Mouse (Mus musculus): Measurements from ENCODE around the gene Mamdc4. TPM values are rescaled to one million over a fixed set of nuclear protein-coding genes. Genes with fewer than 3 reads are reported as not detected.
A peak's percentile ranks its signal among the peaks of the same experiment; 100 is the strongest.

Gene Mamdc4
- polyA plus RNA-seq, 1 experiment from 2014 or later: 0.59 TPM

- Histone ChIP-seq H3K27ac (no peak overlapping the region), H3K4me1 (replicated peaks; ENCODE audit: insufficient read depth, low read length) (peaks cover 42% of the 10 kb centered on the region), H3K4me2 (ENCODE audit: low read length) (peak overlapping the region; percentile 78; the same call in 1 of the 2 replicates), H3K36me3 (ENCODE audit: insufficient read depth, low read length) (peaks cover 14% of the 10 kb centered on the region), H3K4me3 (replicated peaks; ENCODE audit: low read depth, low read length) (no peak overlapping the region), H3K9me3 (replicated peaks; ENCODE audit: low read length) (no peaks in the 10 kb centered on the region), H3K27me3 (ENCODE audit: insufficient read depth, low read length) (peaks cover 51% of the 10 kb centered on the region), H3K9ac (ENCODE audit: low read depth, low read length) (no peak overlapping the region)
- ATAC-seq (replicated peaks; ENCODE audit: low FRiP score, low read depth) (no peak), DNase-seq (ENCODE audit: low spot score) (no peak)
- 39% methylated on average over 6 of the region's 6 CpGs for WGBS
- TF ChIP-seq CTCF (IDR thresholded peaks at IDR 0.05; ENCODE audit: low read depth): no peak
These were observed 6.0 kb upstream of the Mamdc4 start for GRCm38 (mm10) chr2:25580621-25581101.

DNA sequence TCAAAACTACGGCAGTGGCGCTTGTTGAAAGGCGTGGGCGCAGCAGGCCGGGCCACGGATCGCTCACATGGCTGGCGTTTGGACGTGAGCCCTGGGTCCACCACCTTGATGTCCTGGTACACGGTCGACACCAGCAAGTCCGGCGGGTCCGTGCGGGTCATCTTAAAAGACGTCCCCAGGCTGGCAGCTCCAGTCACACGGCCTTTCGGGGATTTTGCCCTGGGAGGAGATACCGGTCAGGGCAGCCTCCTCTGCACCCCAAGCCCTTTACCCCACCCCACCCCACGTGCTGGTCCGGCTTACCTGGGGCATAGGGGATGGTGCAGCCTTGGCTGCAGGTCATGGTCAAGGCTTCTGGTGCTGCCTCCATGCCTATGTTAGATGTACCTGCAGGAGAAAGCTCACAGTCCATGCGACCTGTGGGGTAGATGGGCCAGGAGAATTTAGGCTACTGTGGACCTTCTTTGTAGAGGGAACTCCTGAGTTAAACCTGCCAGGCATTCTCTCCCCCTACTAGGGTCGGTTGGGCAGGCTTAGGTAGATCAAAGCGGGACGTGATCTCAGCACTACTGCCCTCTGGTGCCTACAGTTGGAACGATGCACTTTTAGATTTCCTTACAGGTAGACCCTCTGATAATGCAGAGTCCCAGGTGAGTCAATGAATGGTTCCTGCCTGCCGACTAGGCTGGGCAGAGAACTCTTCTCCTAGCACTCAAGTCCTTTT lies 5.3 kb upstream of the Mamdc4 start:
- H3K4me1 ChIP-seq (replicated peaks; ENCODE audit: insufficient read depth, low read length): peaks cover 46% of the 10 kb centered on the region
- TF ChIP-seq CTCF (IDR thresholded peaks at IDR 0.05; ENCODE audit: low read depth): peak; percentile 69
- ATAC-seq (replicated peaks; ENCODE audit: low FRiP score, low read depth) (no peak), DNase-seq (ENCODE audit: low spot score) (peak; percentile 61)
- H3K36me3 ChIP-seq (ENCODE audit: insufficient read depth, low read length): peaks cover 10% of the 10 kb centered on the region
- H3K9me3 ChIP-seq (replicated peaks; ENCODE audit: low read length): no peaks in the 10 kb centered on the region
- H3K27ac ChIP-seq: no peak overlapping the region
- 3% methylated on average over 21 of the region's 27 CpGs for WGBS
- H3K4me3 ChIP-seq (replicated peaks; ENCODE audit: low read depth, low read length): peak overlapping the region; percentile 25
- no peak overlapping the region for H3K9ac ChIP-seq (ENCODE audit: low read depth, low read length)
- H3K4me2 ChIP-seq (ENCODE audit: low read length): peak overlapping the region; percentile 36
- H3K27me3 ChIP-seq (ENCODE audit: insufficient read depth, low read length): peaks cover 51% of the 10 kb centered on the region

DNA sequence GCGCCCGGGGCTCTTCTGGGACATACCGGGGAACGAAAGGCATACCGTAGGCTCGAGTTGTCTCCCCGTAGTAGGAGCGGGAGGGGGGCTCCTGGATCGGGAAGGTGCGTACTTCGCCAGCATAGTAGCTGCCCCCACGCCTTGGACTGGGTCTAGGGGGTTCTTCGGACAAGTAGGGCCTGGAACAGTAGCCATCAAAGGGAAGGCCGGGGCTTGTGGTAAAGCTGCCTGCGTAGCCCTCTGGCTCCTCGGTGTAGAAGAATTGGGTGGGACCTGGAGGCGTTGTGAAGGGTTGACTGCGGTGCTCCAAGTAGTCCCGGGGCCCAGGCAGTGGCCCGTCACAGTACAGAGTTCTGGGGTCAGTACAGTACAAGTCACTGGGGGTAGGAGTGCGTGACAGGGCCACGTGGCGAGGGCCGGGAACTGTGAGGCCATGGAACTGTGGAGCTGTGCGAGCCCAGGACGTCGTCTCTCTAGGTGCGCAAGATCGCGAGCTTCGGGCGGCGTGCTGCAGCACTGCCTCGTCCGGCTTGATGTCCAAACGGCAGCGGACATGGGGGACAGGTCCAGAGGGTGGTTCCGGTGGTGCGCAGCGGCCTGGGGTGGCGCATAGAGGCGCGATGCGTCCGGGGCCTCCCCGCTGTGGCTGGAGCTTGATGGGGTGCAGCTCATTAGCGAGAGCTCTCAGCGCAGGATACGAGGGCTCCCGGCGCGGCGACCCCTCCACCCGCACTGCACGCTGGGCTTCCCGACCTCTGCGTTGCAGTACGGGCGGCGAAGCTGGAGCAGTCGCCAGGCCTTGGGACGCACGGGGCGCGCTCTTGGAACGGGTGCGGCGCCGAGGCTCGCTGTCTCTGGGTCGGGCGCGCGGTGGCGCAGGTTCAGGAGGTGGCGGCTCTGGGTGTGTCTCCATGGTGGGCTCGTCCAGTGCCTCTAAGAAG lies 4.4 kb upstream of the Mamdc4 start:
- no peak for TF ChIP-seq CTCF (IDR thresholded peaks at IDR 0.05; ENCODE audit: low read depth)
- Histone ChIP-seq H3K4me2 (ENCODE audit: low read length) (peak overlapping the region; percentile 37), H3K36me3 (ENCODE audit: insufficient read depth, low read length) (peaks cover 3% of the 10 kb centered on the region; the same call in 1 of the 2 replicates), H3K9me3 (replicated peaks; ENCODE audit: low read length) (no peaks in the 10 kb centered on the region), H3K9ac (ENCODE audit: low read depth, low read length) (no peak overlapping the region), H3K4me1 (replicated peaks; ENCODE audit: insufficient read depth, low read length) (peaks cover 46% of the 10 kb centered on the region), H3K27ac (no peak overlapping the region), H3K4me3 (replicated peaks; ENCODE audit: low read depth, low read length) (peak overlapping the region; percentile 25), H3K27me3 (ENCODE audit: insufficient read depth, low read length) (peaks cover 51% of the 10 kb centered on the region)
- WGBS: 6% methylated on average over 77 of the region's 77 CpGs
- DNase-seq (ENCODE audit: low spot score): no peak
- no peak for ATAC-seq (replicated peaks; ENCODE audit: low FRiP score, low read depth)

DNA sequence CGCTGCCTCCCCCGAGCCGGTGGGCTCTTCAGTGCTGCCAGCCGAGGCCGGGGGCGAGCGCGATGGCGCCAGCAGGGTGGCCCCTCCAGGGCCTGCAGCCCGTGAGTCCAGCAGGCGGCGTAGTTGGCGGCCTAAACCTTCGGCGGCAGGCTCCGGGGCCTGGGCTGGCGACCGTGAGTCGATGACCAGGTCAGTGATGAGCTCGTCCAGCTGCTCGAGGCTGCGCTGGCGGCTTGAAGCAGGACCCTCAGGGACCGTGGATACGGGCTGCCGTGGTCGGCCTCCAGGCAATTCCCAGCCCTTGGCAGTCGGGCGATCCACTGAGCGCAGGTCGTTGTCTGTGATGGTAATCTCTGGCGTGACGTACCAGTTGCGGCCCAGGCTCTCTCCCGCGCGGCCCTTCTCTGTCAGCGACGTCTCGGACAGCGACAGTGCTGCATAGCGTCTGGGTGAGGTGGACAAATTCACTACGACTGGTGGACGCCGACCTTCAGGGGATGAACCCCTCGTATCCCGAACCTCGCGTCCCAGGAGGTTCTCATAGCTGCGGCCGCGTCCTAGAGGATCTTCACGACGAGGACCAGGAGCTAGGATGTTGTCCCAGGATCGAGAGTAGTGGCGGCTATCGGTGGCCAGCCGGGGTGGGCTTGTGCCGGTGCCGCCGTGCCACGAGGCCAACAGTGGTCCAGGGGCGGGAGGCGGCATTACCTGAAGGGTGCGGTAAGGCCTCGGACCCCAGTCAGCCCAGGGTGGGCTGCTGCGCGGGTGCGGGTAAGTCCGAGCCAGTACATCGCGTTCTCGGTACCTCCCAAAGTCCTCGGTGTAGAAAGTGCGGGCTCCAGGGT lies 3.5 kb upstream of the Mamdc4 start:
- TF ChIP-seq CTCF (IDR thresholded peaks at IDR 0.05; ENCODE audit: low read depth): peak; percentile 49
- 7% methylated on average over 75 of the region's 75 CpGs for whole genome bisulfite sequencing
- no peak overlapping the region for H3K27ac ChIP-seq
- H3K9ac ChIP-seq (ENCODE audit: low read depth, low read length): no peak overlapping the region
- ATAC-seq (replicated peaks; ENCODE audit: low FRiP score, low read depth) (no peak), DNase-seq (ENCODE audit: low spot score) (no peak)
- peaks cover 51% of the 10 kb centered on the region for H3K27me3 ChIP-seq (ENCODE audit: insufficient read depth, low read length)
- no peaks in the 10 kb centered on the region for H3K9me3 ChIP-seq (replicated peaks; ENCODE audit: low read length)
- peaks cover 2% of the 10 kb centered on the region; the same call in 1 of the 2 replicates for H3K36me3 ChIP-seq (ENCODE audit: insufficient read depth, low read length)
- peak overlapping the region; percentile 4 for H3K4me3 ChIP-seq (replicated peaks; ENCODE audit: low read depth, low read length)
- H3K4me2 ChIP-seq (ENCODE audit: low read length): peak overlapping the region; percentile 37
- H3K4me1 ChIP-seq (replicated peaks; ENCODE audit: insufficient read depth, low read length): peaks cover 54% of the 10 kb centered on the region

DNA sequence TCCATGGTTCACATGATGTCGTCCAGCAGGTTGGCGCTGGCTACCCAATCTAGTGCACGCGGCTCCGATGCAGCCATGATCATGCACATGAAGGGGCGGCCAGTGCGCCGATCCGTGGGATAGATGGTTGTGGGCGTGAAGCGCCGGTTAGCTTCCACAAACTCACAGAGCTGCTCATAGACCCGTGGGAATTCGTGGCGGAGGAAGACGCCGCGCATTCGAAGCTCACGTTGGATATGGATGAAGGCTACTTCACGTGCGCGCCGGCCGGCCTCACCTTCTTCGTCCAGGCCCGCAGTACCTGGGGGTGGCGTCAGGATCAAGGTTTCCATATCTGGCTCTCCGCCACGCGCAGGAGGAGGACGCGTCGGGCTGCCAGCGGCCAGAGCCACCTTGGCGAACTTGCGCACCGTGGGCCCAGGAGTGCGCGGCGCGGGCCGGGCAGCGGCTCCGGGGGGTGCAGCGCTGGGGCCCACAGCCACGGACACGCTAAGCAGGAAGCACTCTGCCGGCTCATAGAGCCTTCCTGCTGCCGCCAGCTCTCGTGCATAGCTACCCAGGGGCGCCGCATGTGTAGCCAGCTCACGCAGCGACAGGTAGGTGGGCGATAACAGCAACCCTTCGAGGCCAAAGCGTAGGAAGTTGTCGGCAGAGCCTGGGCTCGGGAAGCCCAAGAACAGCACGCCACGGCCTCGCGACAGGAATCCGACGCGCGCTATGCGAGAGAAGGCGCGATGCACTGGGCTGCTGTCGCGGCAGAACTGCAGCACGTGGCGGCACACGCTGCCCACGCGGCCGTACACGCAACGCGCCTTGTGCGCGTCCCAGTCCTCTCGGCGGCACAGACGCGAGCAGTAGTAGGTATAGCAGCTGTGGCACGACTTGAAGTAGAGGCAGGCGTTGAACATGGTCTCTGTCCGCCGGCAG lies 2.6 kb upstream of the Mamdc4 start:
- no peak for DNase-seq (ENCODE audit: low spot score)
- peak overlapping the region; percentile 4 for H3K4me3 ChIP-seq (replicated peaks; ENCODE audit: low read depth, low read length)
- no peak for ATAC-seq (replicated peaks; ENCODE audit: low FRiP score, low read depth)
- no peaks in the 10 kb centered on the region for H3K9me3 ChIP-seq (replicated peaks; ENCODE audit: low read length)
- peaks cover 51% of the 10 kb centered on the region for H3K27me3 ChIP-seq (ENCODE audit: insufficient read depth, low read length)
- no peak for TF ChIP-seq CTCF (IDR thresholded peaks at IDR 0.05; ENCODE audit: low read depth)
- peaks cover 56% of the 10 kb centered on the region for H3K4me1 ChIP-seq (replicated peaks; ENCODE audit: insufficient read depth, low read length)
- peak overlapping the region; percentile 37; the same call in 1 of the 2 replicates for H3K4me2 ChIP-seq (ENCODE audit: low read length)
- H3K36me3 ChIP-seq (ENCODE audit: insufficient read depth, low read length): no peaks in the 10 kb centered on the region
- H3K9ac ChIP-seq (ENCODE audit: low read depth, low read length): 0 out of 2 replicates have a peak overlapping the region, but pooled peaks have one; percentile 35
- 21% methylated on average over 92 of the region's 92 CpGs for WGBS
- H3K27ac ChIP-seq: no peak overlapping the region
